Mouse (Mus musculus): ENCODE data around the gene Carns1. TPM values are rescaled to one million over a fixed set of nuclear protein-coding genes. Genes with fewer than 3 reads are reported as not detected.

Gene Carns1
- polyA plus RNA-seq, 1 experiment from 2014 or later: 3.1 TPM

- H3K27ac ChIP-seq (ENCODE audit: low read depth): no peak overlapping the region
- no peak for ATAC-seq (replicated peaks; ENCODE audit: low FRiP score, low TSS enrichment, low read depth)
- H3K36me3 ChIP-seq (ENCODE audit: control insufficient read depth, insufficient read depth, low read length): peaks cover 12% of the 10 kb centered on the region
- H3K9me3 ChIP-seq (ENCODE audit: control insufficient read depth, low read length): no peaks in the 10 kb centered on the region
- 90% methylated on average over 12 of the region's 12 CpGs for WGBS
- no peak overlapping the region for H3K4me2 ChIP-seq (ENCODE audit: low read length)
- H3K9ac ChIP-seq (ENCODE audit: low read length): no peak overlapping the region
- no peak for DNase-seq (ENCODE audit: low spot score)
- H3K4me3 ChIP-seq (ENCODE audit: low read depth, low read length): no peak overlapping the region
- peaks cover 27% of the 10 kb centered on the region for H3K4me1 ChIP-seq (replicated peaks; ENCODE audit: control insufficient read depth, insufficient read depth, low read length)
- H3K27me3 ChIP-seq (replicated peaks; ENCODE audit: control insufficient read depth, insufficient read depth, low read length): no peaks in the 10 kb centered on the region
Measured at GRCm38 (mm10) chr19:4189051-4189620, 13.9 kb upstream of the Carns1 start.

- Histone ChIP-seq H3K4me3 (ENCODE audit: low read depth, low read length) (no peak overlapping the region), H3K36me3 (ENCODE audit: control insufficient read depth, insufficient read depth, low read length) (no peaks in the 10 kb centered on the region), H3K9ac (ENCODE audit: low read length) (no peak overlapping the region), H3K9me3 (ENCODE audit: control insufficient read depth, low read length) (no peaks in the 10 kb centered on the region), H3K27ac (ENCODE audit: low read depth) (no peak overlapping the region), H3K27me3 (replicated peaks; ENCODE audit: control insufficient read depth, insufficient read depth, low read length) (no peaks in the 10 kb centered on the region), H3K4me1 (replicated peaks; ENCODE audit: control insufficient read depth, insufficient read depth, low read length) (peaks cover 20% of the 10 kb centered on the region), H3K4me2 (ENCODE audit: low read length) (no peak overlapping the region)
- ATAC-seq (replicated peaks; ENCODE audit: low FRiP score, low TSS enrichment, low read depth) (no peak), DNase-seq (ENCODE audit: low spot score) (no peak)
- 74% methylated on average over 3 of the region's 3 CpGs for WGBS
Measured at GRCm38 (mm10) chr19:4187303-4187702, 12.0 kb upstream of the Carns1 start.

GRCm38 (mm10) chr19:4184976-4185975 is 10.0 kb upstream of the Carns1 start:
- no peaks in the 10 kb centered on the region for H3K27me3 ChIP-seq (replicated peaks; ENCODE audit: control insufficient read depth, insufficient read depth, low read length)
- ATAC-seq (replicated peaks; ENCODE audit: low FRiP score, low TSS enrichment, low read depth): no peak
- H3K9me3 ChIP-seq (ENCODE audit: control insufficient read depth, low read length): no peaks in the 10 kb centered on the region
- H3K4me2 ChIP-seq (ENCODE audit: low read length): no peak overlapping the region
- WGBS: 49% methylated on average over 15 of the region's 15 CpGs
- DNase-seq (ENCODE audit: low spot score): no peak
- H3K4me1 ChIP-seq (replicated peaks; ENCODE audit: control insufficient read depth, insufficient read depth, low read length): peaks cover 22% of the 10 kb centered on the region
- H3K27ac ChIP-seq (ENCODE audit: low read depth): peak overlapping the region; percentile 27; the same call in 1 of the 2 replicates
- H3K9ac ChIP-seq (ENCODE audit: low read length): no peak overlapping the region
- no peaks in the 10 kb centered on the region for H3K36me3 ChIP-seq (ENCODE audit: control insufficient read depth, insufficient read depth, low read length)
- H3K4me3 ChIP-seq (ENCODE audit: low read depth, low read length): no peak overlapping the region

GRCm38 (mm10) chr19:4183689-4184088 is 8.4 kb upstream of the Carns1 start:
- Histone ChIP-seq H3K9ac (ENCODE audit: low read length) (no peak overlapping the region), H3K27ac (ENCODE audit: low read depth) (no peak overlapping the region), H3K36me3 (ENCODE audit: control insufficient read depth, insufficient read depth, low read length) (no peaks in the 10 kb centered on the region), H3K4me3 (ENCODE audit: low read depth, low read length) (no peak overlapping the region), H3K27me3 (replicated peaks; ENCODE audit: control insufficient read depth, insufficient read depth, low read length) (no peaks in the 10 kb centered on the region), H3K9me3 (ENCODE audit: control insufficient read depth, low read length) (no peaks in the 10 kb centered on the region), H3K4me1 (replicated peaks; ENCODE audit: control insufficient read depth, insufficient read depth, low read length) (peaks cover 22% of the 10 kb centered on the region), H3K4me2 (ENCODE audit: low read length) (no peak overlapping the region)
- ATAC-seq (replicated peaks; ENCODE audit: low FRiP score, low TSS enrichment, low read depth) (no peak), DNase-seq (ENCODE audit: low spot score) (no peak)
- 85% methylated on average over 2 of the region's 2 CpGs for WGBS

- WGBS: 22% methylated on average over 3 of the region's 3 CpGs
- ATAC-seq (replicated peaks; ENCODE audit: low FRiP score, low TSS enrichment, low read depth) (peak; percentile 47; the same call in 1 of the 2 replicates), DNase-seq (ENCODE audit: low spot score) (peak; percentile 65)
- no peak overlapping the region for H3K27ac ChIP-seq (ENCODE audit: low read depth)
- no peaks in the 10 kb centered on the region for H3K27me3 ChIP-seq (replicated peaks; ENCODE audit: control insufficient read depth, insufficient read depth, low read length)
- no peaks in the 10 kb centered on the region for H3K36me3 ChIP-seq (ENCODE audit: control insufficient read depth, insufficient read depth, low read length)
- H3K9me3 ChIP-seq (ENCODE audit: control insufficient read depth, low read length): no peaks in the 10 kb centered on the region
- H3K4me2 ChIP-seq (ENCODE audit: low read length): no peak overlapping the region
- no peak overlapping the region for H3K4me3 ChIP-seq (ENCODE audit: low read depth, low read length)
- H3K9ac ChIP-seq (ENCODE audit: low read length): no peak overlapping the region
- H3K4me1 ChIP-seq (replicated peaks; ENCODE audit: control insufficient read depth, insufficient read depth, low read length): peaks cover 22% of the 10 kb centered on the region
Measured at GRCm38 (mm10) chr19:4181892-4182291, 6.6 kb upstream of the Carns1 start.

- ATAC-seq (replicated peaks; ENCODE audit: low FRiP score, low TSS enrichment, low read depth): no peak
- Histone ChIP-seq H3K4me1 (replicated peaks; ENCODE audit: control insufficient read depth, insufficient read depth, low read length) (peaks cover 25% of the 10 kb centered on the region), H3K27ac (ENCODE audit: low read depth) (no peak overlapping the region), H3K36me3 (ENCODE audit: control insufficient read depth, insufficient read depth, low read length) (no peaks in the 10 kb centered on the region), H3K4me3 (ENCODE audit: low read depth, low read length) (no peak overlapping the region), H3K9me3 (ENCODE audit: control insufficient read depth, low read length) (no peaks in the 10 kb centered on the region), H3K27me3 (replicated peaks; ENCODE audit: control insufficient read depth, insufficient read depth, low read length) (no peaks in the 10 kb centered on the region), H3K9ac (ENCODE audit: low read length) (no peak overlapping the region), H3K4me2 (ENCODE audit: low read length) (no peak overlapping the region)
- 89% methylated on average over 7 of the region's 7 CpGs for WGBS
- DNase-seq (ENCODE audit: low spot score): no peak
Measured at GRCm38 (mm10) chr19:4180411-4180810, 5.1 kb upstream of the Carns1 start.

- H3K27ac ChIP-seq (ENCODE audit: low read depth): no peak overlapping the region
- no peak overlapping the region for H3K9ac ChIP-seq (ENCODE audit: low read length)
Measured at GRCm38 (mm10) chr19:4172925-4173324, 2.4 kb downstream of the Carns1 start.

GRCm38 (mm10) chr19:4171393-4172290 is 3.6 kb downstream of the Carns1 start:
- H3K4me2 ChIP-seq (ENCODE audit: low read length): no peak overlapping the region
- no peak overlapping the region for H3K27ac ChIP-seq (ENCODE audit: low read depth)
- WGBS: 66% methylated on average over 13 of the region's 13 CpGs
- no peak for DNase-seq (ENCODE audit: low spot score)
- H3K9me3 ChIP-seq (ENCODE audit: control insufficient read depth, low read length): no peaks in the 10 kb centered on the region
- H3K4me3 ChIP-seq (ENCODE audit: low read depth, low read length): no peak overlapping the region
- H3K27me3 ChIP-seq (replicated peaks; ENCODE audit: control insufficient read depth, insufficient read depth, low read length): no peaks in the 10 kb centered on the region
- no peaks in the 10 kb centered on the region for H3K36me3 ChIP-seq (ENCODE audit: control insufficient read depth, insufficient read depth, low read length)
- peaks cover 16% of the 10 kb centered on the region for H3K4me1 ChIP-seq (replicated peaks; ENCODE audit: control insufficient read depth, insufficient read depth, low read length)
- ATAC-seq (replicated peaks; ENCODE audit: low FRiP score, low TSS enrichment, low read depth): no peak
- H3K9ac ChIP-seq (ENCODE audit: low read length): no peak overlapping the region

More at GRCm38 (mm10) chr19:4172925-4173324, 2.4 kb downstream of the Carns1 start:
- no peaks in the 10 kb centered on the region for H3K36me3 ChIP-seq (ENCODE audit: control insufficient read depth, insufficient read depth, low read length)
- H3K27me3 ChIP-seq (replicated peaks; ENCODE audit: control insufficient read depth, insufficient read depth, low read length): no peaks in the 10 kb centered on the region
- no peak for ATAC-seq (replicated peaks; ENCODE audit: low FRiP score, low TSS enrichment, low read depth)
- H3K4me2 ChIP-seq (ENCODE audit: low read length): no peak overlapping the region
- no peaks in the 10 kb centered on the region for H3K9me3 ChIP-seq (ENCODE audit: control insufficient read depth, low read length)
- no peak for DNase-seq (ENCODE audit: low spot score)
- 64% methylated on average over 11 of the region's 11 CpGs for WGBS
- peaks cover 16% of the 10 kb centered on the region for H3K4me1 ChIP-seq (replicated peaks; ENCODE audit: control insufficient read depth, insufficient read depth, low read length)
- H3K4me3 ChIP-seq (ENCODE audit: low read depth, low read length): no peak overlapping the region
